Mouse (Mus musculus): Measurements from ENCODE around the gene Slc44a1.

Gene Slc44a1

GRCm38 (mm10) chr4:53474109-53474508 is 33.9 kb downstream of the Slc44a1 start:
- no peak for DNase-seq

GRCm38 (mm10) chr4:53475230-53475952 is 35.2 kb downstream of the Slc44a1 start:
- DNase-seq: no peak

DNA sequence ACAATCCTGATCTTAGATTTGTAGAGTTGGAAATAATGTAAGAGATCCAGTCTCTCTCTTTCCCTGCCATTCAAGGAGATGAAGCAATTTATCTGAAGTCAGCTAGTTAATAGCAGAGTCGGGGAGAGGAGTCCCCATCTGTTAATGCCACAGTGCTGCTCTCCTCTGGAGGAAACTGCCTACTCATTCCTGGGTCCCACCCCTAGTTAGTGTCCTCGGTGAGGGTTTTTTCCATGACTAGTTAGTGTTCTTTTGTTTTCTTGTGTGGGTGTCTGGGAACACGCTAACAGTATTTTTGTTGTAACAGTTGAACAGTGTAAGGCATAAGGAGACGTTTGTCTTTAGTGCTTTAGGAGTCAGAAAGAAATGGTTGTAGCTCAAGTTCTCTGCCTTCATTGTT is 38.4 kb downstream of the Slc44a1 start:
- DNase-seq: peak; percentile 56

DNA sequence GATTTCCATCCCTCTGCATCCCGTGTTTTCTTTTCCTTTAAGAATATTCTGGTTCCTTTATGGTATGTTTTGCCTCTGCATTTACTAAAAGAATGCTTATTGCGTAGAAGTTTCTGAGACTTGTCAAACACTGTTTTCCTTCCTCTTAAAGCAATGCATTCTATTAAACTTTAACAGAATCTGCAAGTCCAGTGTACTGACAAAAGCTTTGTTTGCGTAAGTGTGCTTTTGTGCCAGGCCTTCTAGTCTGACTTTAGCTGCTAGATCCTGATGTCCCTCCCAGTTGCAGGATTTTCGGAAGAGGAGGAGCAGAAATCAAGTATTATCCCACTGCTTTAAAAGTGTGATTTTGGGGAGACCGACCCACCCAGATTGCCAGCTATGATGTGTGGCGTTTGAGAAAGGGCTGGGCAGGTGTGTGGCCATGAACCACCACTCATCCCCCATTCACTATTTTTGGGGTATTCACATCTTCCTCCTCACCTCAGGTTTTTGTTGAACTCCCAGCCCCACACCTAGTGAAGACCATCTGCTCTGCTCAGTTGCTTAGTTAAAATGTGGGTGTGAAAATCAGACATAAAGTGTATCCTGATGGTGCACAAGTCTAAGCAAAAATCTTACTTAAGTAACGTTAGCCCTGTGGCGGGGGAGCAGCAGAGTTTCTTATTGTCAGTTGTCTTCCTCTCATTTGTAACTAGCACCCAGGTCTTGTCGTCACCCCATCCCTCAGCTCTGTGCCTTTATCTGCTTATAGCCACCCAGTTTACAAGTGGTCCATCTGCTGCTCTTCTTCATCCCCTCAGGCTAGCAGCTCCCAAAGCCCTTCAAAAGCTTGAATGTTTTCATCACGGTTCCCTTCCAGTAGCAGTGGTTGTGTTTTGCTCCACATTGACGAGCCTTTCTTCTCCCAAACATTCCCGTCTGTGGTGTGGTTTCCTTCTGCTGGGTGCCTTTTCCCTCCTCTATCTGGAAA is 47.3 kb downstream of the Slc44a1 start:
- peak; percentile 26 for DNase-seq

DNA sequence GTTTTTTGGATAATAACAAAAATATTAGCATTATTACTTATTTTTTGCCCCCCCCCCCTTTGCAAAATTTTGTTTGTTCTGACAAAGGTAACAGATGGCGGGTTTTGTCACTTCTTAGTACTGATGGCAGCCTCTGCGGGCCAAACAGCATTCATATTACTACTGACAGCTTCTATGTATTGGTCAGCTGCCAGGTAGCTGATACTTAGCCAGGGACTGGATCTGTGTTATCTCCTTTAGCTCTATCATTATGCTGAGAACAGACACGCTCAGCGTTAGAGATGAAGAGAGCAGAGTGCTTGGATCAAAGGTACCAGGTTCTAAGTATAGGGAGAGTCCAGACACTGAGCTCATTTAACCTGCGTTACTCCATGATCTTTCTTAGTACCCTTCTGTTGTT is 48.6 kb downstream of the Slc44a1 start:
- no peak for DNase-seq

GRCm38 (mm10) chr4:53490371-53490770 is 50.2 kb downstream of the Slc44a1 start:
- no peak for DNase-seq

DNA sequence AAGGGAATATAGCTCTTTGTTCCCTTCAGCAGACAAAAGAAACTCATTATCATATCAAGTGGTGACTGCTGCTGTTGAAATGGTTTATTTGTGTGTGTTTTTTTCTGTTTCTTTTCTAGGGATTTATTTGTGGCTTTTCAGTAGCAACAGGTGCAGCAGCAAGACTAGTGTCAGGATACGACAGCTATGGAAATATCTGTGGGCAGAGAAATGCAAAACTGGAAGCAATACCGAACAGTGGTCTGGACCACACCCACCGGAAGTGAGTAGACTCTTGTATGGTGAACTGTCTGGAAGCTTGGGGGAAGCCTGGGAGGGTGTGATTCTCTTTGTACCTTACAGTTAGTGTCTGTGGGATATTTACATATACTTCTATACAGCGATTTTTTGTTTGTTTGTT is 51.1 kb downstream of the Slc44a1 start:
- DNase-seq: no peak

- DNase-seq: no peak
Observed at GRCm38 (mm10) chr4:53495646-53496045, 55.4 kb downstream of the Slc44a1 start.

- no peak for DNase-seq
Observed at GRCm38 (mm10) chr4:53502764-53503163, 62.6 kb downstream of the Slc44a1 start.

DNA sequence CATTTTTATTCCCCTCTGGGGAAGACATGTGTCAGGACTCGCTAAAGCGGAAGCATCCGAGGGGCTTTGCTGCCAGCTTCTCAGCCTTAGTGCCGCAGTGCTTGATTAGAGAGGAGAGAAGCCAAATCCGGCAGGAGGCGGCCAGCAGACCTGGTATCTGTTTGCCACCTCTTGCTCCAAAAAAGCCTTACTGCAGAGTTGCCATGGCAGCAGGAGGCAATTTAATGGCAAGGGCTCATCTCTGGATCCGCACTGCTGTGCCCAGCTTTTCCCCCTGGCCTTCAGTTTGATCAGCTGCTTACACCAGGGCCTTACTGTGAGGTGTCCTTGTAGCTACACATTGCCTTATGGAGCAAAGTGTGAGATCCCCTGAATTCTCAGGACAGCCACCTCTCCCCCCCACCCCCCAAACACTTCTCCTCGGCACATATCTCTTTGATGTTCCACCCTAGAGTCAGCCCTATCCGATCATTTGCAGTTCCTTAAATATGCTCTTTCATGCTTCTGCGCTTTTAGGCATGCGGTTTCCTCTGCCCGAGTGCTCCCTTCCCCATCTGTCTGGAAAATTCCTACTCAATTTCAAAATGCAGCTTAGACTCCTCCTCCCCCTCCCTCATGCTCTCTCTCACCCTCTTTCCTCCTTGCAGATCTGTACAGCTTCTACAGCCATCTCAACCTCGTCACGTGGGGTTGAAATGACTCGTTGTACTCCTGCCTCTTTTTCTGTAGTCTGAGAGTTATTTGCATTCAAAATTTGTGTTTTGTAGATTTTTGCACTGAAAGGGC is 72.1 kb downstream of the Slc44a1 start:
- peak; percentile 88 for DNase-seq

GRCm38 (mm10) chr4:53513276-53514081 is 73.3 kb downstream of the Slc44a1 start:
- DNase-seq: no peak

DNA sequence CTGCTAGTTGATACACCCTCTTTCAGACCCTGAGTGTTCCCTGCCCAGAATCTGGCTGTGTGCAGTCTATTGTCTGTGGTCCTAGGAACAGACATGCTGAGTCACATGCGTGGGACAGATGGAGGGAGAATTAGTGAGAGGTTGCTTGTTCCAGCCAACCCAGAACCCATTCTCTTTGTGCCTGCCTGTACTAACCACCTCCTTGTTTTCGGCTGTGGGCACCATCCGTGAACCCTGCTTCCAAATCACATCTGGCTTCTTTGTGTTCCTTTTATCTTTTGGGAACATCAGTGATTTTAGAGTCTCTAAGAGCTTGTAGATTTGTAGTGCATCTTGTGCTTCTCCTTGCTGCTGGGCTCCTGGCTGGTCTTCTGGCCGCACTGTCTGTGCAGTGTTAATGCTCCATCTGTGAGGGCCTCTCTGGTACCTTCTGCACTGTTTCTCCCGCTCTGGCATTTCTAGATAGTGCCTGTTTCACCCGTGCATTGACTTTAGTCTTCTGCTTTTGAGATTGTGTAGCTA is 75.9 kb downstream of the Slc44a1 start:
- peak; percentile 85 for DNase-seq

DNA sequence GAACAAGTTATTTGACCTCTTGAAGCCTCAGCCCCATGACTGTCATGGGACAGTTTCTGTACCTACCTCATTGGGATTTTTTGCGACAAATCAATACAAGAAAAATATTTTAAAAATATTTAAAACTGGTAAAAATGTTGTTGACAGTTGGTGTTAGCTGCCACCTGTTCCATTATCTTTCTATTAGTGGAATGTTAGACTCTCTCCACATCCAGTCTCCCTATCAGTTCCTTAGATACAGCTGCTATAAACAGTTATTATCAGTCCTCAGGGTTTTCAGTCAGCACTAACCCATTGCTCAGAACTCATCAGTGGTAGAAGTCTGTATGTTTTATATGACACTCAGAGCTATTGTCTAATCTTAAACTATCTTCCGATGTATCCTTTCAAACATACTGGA is 79.2 kb downstream of the Slc44a1 start:
- DNase-seq: no peak

- DNase-seq: no peak
Observed at GRCm38 (mm10) chr4:53521028-53521427, 80.8 kb downstream of the Slc44a1 start.

DNA sequence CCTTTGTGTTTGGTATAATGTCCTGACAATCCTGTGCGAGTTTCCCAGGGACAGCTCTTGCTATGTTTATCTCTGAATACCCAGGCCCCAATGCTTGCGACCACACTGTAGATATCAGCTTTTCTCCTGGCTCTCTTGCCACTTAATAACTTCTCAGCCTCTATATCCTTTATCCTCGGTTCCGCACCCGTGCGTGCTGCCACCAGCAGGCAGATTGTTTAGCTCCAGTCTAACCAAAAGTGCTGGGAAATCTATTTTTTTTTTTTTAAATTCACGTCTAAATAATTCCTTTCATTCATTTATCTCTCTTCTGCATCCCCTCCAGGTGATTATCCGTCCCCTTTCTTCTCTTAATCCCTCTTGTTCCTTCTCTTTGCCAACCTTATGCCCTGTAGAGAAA is 82.4 kb downstream of the Slc44a1 start:
- no peak for DNase-seq

DNA sequence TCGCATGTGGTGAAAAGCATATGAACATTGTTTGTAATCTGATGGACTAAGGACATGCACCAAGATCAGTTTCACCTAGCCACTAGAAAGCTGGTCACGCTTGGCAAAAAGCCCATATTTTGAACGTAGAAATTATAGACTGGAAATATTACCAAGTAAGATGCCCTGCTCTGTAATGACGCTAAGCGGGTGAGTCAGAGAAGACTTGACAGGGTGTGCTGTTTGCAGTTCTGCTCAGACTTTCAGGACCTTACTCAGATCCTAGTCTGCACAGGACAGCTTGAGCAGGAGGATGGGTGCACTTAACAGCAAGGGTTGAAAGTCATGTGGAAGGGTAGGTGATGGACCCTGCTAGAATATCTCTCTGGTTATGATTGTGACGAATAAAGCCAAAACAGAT is 85.3 kb downstream of the Slc44a1 start:
- DNase-seq: no peak

DNA sequence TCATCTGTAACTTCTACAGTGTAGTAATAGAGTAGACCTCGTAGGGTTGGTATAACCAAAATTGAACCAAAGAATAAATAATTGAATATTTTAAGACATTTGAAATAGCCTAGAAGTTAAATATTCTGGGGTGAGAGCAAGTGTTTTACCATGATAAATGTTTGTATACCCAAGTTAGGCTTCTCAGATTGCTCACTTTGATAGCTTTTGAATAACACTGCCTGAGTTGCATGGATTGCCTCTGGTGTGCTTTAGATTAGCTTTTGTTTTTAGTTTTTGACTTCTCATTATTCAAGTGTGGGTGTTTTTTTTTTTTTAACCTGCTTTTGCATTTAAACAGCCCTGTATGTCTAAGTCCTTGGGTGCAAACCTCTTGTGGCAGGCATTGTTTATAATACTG is 85.8 kb downstream of the Slc44a1 start:
- DNase-seq: no peak

DNA sequence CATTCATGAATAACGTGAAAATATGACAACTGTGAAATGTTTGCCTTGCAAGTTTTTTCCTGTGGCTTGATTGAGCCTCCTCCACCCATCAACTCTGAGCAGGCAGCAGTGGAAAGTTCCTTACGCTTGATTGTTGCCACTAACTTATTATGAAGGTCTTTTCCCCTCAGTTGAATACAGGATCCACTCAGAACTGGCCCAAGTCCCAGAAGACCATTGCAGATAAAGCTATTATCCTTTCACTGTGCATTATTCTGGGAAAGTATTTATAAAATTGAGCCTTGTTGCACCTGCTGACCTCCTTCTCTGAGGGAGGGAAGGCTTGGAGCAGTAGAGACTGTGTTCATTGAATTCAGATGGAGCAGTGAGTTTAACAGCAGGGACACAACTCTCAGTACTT is 86.2 kb downstream of the Slc44a1 start:
- no peak for DNase-seq

- DNase-seq: no peak
Observed at GRCm38 (mm10) chr4:53535795-53536194, 95.6 kb downstream of the Slc44a1 start.

GRCm38 (mm10) chr4:53537101-53537500 is 96.9 kb downstream of the Slc44a1 start:
- DNase-seq: no peak

- DNase-seq: no peak
Observed at GRCm38 (mm10) chr4:53537539-53537938, 97.3 kb downstream of the Slc44a1 start.

- no peak for DNase-seq
Observed at GRCm38 (mm10) chr4:53538600-53538999, 98.4 kb downstream of the Slc44a1 start.

Measured in right cerebral cortex, adult 18-20 months (tissue).